Comparison of ENCODE assay signal across 17 mouse cellular contexts in genomic region chr7:83572451-83572850, GRCm38 (mm10). TPM values are rescaled to one million over a fixed set of nuclear protein-coding genes. Genes with fewer than 3 reads are reported as not detected.
"Had no signal": no experiment of that assay in that cellular context is flagged by ENCODE, and none has a peak within 500 bp of the region (broad histone marks: within the 10 kb centered on the region; RNA-seq: fewer than 3 reads in every experiment).

No protein-coding gene starts in this region.

- ATAC-seq: midbrain, embryonic 13.5 days; midbrain, embryonic 16.5 days had no signal

- H3K9me3 ChIP-seq: midbrain, embryonic 10.5 days; midbrain, embryonic 13.5 days; neural tube, embryonic 13.5 days; neural tube, embryonic 15.5 days had no signal

- H3K9ac ChIP-seq: lung, embryonic 14.5 days; midbrain, embryonic 13.5 days; neural tube, embryonic 13.5 days; neural tube, embryonic 15.5 days had no signal

- H3K27ac ChIP-seq: midbrain, embryonic 10.5 days; midbrain, embryonic 13.5 days; neural tube, embryonic 13.5 days; neural tube, embryonic 15.5 days had no signal

- H3K4me1 ChIP-seq: neural tube, embryonic 15.5 days had no signal

- H3K4me3 ChIP-seq: midbrain, embryonic 10.5 days; midbrain, embryonic 13.5 days; myocyte; neural tube, embryonic 13.5 days; neural tube, embryonic 15.5 days had no signal

- DNase-seq: lung, adult 18-20 months; lung, postnatal 4 days; right cerebral cortex, adult 18-20 months; right cerebral cortex, postnatal 25 days; right cerebral cortex, postnatal 4 days; spleen, adult 18-20 months; thymus, adult 18-20 months; thymus, postnatal 14 days; thymus, postnatal 36 days had no signal

- H3K4me2 ChIP-seq: lung, embryonic 14.5 days; midbrain, embryonic 13.5 days; neural tube, embryonic 13.5 days; neural tube, embryonic 15.5 days had no signal

- H3K36me3 ChIP-seq: midbrain, embryonic 10.5 days; midbrain, embryonic 13.5 days; neural tube, embryonic 13.5 days; neural tube, embryonic 15.5 days had no signal

- H3K27me3 ChIP-seq: midbrain, embryonic 13.5 days; neural tube, embryonic 13.5 days; neural tube, embryonic 15.5 days had no signal

RNA-seq across cellular contexts. Expression of gene Tmc3, which starts 12.3 kb away (rescaled TPM):
- polyA plus RNA-seq: lung, embryonic 16.5 days had no signal
